Mouse (Mus musculus) hindbrain, embryonic 11.5 days (tissue): Measurements from ENCODE around the gene Cyp39a1. TPM values are rescaled to one million over a fixed set of nuclear protein-coding genes. Genes with fewer than 3 reads are reported as not detected.
A peak's percentile ranks its signal among the peaks of the same experiment; 100 is the strongest.

Experiments used
- ATAC-seq: fragments of 200-750 bp; cut with Nextera tagmentation; 2 replicates; pipeline ENCODE4 v1.8.0; 2017; ENCODE audit warnings: mild to moderate bottlenecking, moderate TSS enrichment, moderate library complexity; ENCODE audit not compliant: low FRiP score
- DNase-seq: peaks from one replicate; pipeline ENCODE4 v3.0.0-alpha.2; 2015; ENCODE audit warnings: low spot score
- H3K27ac ChIP-seq: fragments of 300-500 bp; sonication (generic); 2 replicates; pipeline ENCODE4 v1.5.1; 2014; ENCODE audit warnings: mild to moderate bottlenecking, low read depth, low read length
- H3K27me3 ChIP-seq: fragments of 300-500 bp; sonication (generic); 2 replicates; pipeline ENCODE4 v1.6.1; 2014; ENCODE audit warnings: mild to moderate bottlenecking, low read length, moderate library complexity, mixed read lengths; ENCODE audit not compliant: control insufficient read depth, insufficient read depth
- H3K36me3 ChIP-seq: fragments of 300-500 bp; sonication (generic); 2 replicates; pipeline ENCODE4 v1.6.1; 2014; ENCODE audit warnings: mild to moderate bottlenecking, low read length, moderate library complexity, mixed read lengths; ENCODE audit not compliant: control insufficient read depth, insufficient read depth
- H3K4me1 ChIP-seq: fragments of 300-500 bp; sonication (generic); replicated peaks from 2 replicates; pipeline ENCODE4 v1.6.1; 2014; ENCODE audit warnings: low read length, mixed read lengths; ENCODE audit not compliant: control insufficient read depth, insufficient read depth
- H3K4me2 ChIP-seq: fragments of 300-500 bp; sonication (generic); replicated peaks from 2 replicates; pipeline ENCODE4 v1.6.1; 2014; ENCODE audit warnings: mild to moderate bottlenecking, low read depth, low read length
- H3K4me3 ChIP-seq: fragments of 300-500 bp; sonication (generic); 2 replicates; pipeline ENCODE4 v1.5.1; 2014; ENCODE audit warnings: low read depth, low read length
- H3K9ac ChIP-seq: fragments of 300-500 bp; sonication (generic); 2 replicates; pipeline ENCODE4 v1.6.1; 2014; ENCODE audit warnings: low read depth, low read length
- H3K9me3 ChIP-seq: fragments of 300-500 bp; sonication (generic); 2 replicates; pipeline ENCODE4 v1.6.1; 2016; ENCODE audit warnings: low read length; ENCODE audit not compliant: control insufficient read depth
- WGBS: fragments of 180-500 bp; shearing (Covaris S2); extraction: QIAGEN DNeasy Blood & Tissue Kit; methylation state at CpG from one replicate; pipeline ENCODE4 v1.1.7; 2014; 5-methylcytosine and 5-hydroxymethylcytosine counted together
- polyA plus RNA-seq: library from polyadenylated mRNA; unstranded; fragments of >200 nt; fragmentation: Nextera tagmentation; extraction: Ambion mirVana; gene quantifications from 2 replicates; pipeline ENCODE4 v1.2.1, GENCODE M21; 2014

Cyp39a1 gene
- polyA plus RNA-seq: 28.9 and 30.9 TPM in 2 replicates

GRCm38 (mm10) chr17:43667290-43667843, at the start of gene Cyp39a1:
Gene Cyp39a1 (plus strand): TSS chr17:43667425.
- DNase-seq (no peak), ATAC-seq (no peak; the same call in 1 of the 2 replicates)
- no peaks in the 10 kb centered on the region for H3K27me3 ChIP-seq
- peak within 1 kb of the TSS; percentile 90 for H3K9ac ChIP-seq
- H3K9me3 ChIP-seq: no peaks in the 10 kb centered on the region
- peak within 1 kb of the TSS; percentile 68 for H3K4me2 ChIP-seq
- peak within 1 kb of the TSS; percentile 94 for H3K4me3 ChIP-seq
- WGBS: under 1% methylated on average over 17 of the region's 17 CpGs
- peak within 1 kb of the TSS; percentile 36; the same call in 1 of the 2 replicates for H3K27ac ChIP-seq
- 0 out of 2 replicates have a peak, but pooled peaks cover 2% of the 10 kb centered on the region for H3K4me1 ChIP-seq
- no peaks in the 10 kb centered on the region for H3K36me3 ChIP-seq

GRCm38 (mm10) chr17:43619156-43619555, 48.1 kb upstream of the Cyp39a1 start:
- Histone ChIP-seq H3K9ac (no peak overlapping the region), H3K4me3 (no peak overlapping the region), H3K9me3 (no peaks in the 10 kb centered on the region), H3K27me3 (no peaks in the 10 kb centered on the region), H3K36me3 (no peaks in the 10 kb centered on the region), H3K27ac (no peak overlapping the region), H3K4me2 (no peak overlapping the region), H3K4me1 (no peaks in the 10 kb centered on the region)
- ATAC-seq (no peak), DNase-seq (no peak)
- WGBS: 92% methylated on average over 9 of the region's 9 CpGs

- no peak overlapping the region for H3K4me3 ChIP-seq
- DNase-seq (no peak), ATAC-seq (no peak)
- H3K9me3 ChIP-seq: no peaks in the 10 kb centered on the region
- no peak overlapping the region for H3K27ac ChIP-seq
- 90% methylated on average over 10 of the region's 10 CpGs for WGBS
- H3K4me2 ChIP-seq: no peak overlapping the region
- no peak overlapping the region for H3K9ac ChIP-seq
- no peaks in the 10 kb centered on the region for H3K27me3 ChIP-seq
- H3K4me1 ChIP-seq: no peaks in the 10 kb centered on the region
- no peaks in the 10 kb centered on the region for H3K36me3 ChIP-seq
These were observed 45.1 kb upstream of the Cyp39a1 start for GRCm38 (mm10) chr17:43622076-43622475.

- DNase-seq: no peak
- no peak overlapping the region for H3K4me2 ChIP-seq
- no peaks in the 10 kb centered on the region; the same call in 1 of the 2 replicates for H3K4me1 ChIP-seq
- peaks cover 25% of the 10 kb centered on the region for H3K27me3 ChIP-seq
- H3K36me3 ChIP-seq: no peaks in the 10 kb centered on the region
- no peak overlapping the region for H3K27ac ChIP-seq
- H3K9me3 ChIP-seq: no peaks in the 10 kb centered on the region
- ATAC-seq: no peak
- H3K4me3 ChIP-seq: no peak overlapping the region
- WGBS: 91% methylated on average over 10 of the region's 10 CpGs
- H3K9ac ChIP-seq: no peak overlapping the region
These were observed 39.0 kb upstream of the Cyp39a1 start for GRCm38 (mm10) chr17:43628246-43628645.

- Histone ChIP-seq H3K27ac (no peak overlapping the region), H3K4me3 (no peak overlapping the region; the same call in 1 of the 2 replicates), H3K4me1 (no peaks in the 10 kb centered on the region; the same call in 1 of the 2 replicates), H3K27me3 (peaks cover 25% of the 10 kb centered on the region), H3K36me3 (no peaks in the 10 kb centered on the region), H3K9ac (no peak overlapping the region), H3K4me2 (peak overlapping the region; percentile 62), H3K9me3 (no peaks in the 10 kb centered on the region)
- WGBS: 19% methylated on average over 24 of the region's 24 CpGs
- DNase-seq (peak; percentile 22), ATAC-seq (0 out of 2 replicates have a peak, but pooled peaks have one; percentile 4)
These were observed 38.2 kb upstream of the Cyp39a1 start for GRCm38 (mm10) chr17:43629026-43629495.

- 5% methylated on average over 80 of the region's 83 CpGs for WGBS
- peaks cover 25% of the 10 kb centered on the region for H3K27me3 ChIP-seq
These were observed 37.5 kb upstream of the Cyp39a1 start, which contains the start of gene Tdrd6 for GRCm38 (mm10) chr17:43629496-43630426. Gene Tdrd6 (minus strand): TSS chr17:43630299.

GRCm38 (mm10) chr17:43630427-43630760, 36.8 kb upstream of the Cyp39a1 start:
- Histone ChIP-seq H3K36me3 (no peaks in the 10 kb centered on the region), H3K4me3 (no peak overlapping the region), H3K9me3 (no peaks in the 10 kb centered on the region), H3K27ac (no peak overlapping the region), H3K4me2 (peak overlapping the region; percentile 62; the same call in 1 of the 2 replicates), H3K9ac (no peak overlapping the region), H3K27me3 (peaks cover 25% of the 10 kb centered on the region), H3K4me1 (no peaks in the 10 kb centered on the region; the same call in 1 of the 2 replicates)
- ATAC-seq (0 out of 2 replicates have a peak, but pooled peaks have one; percentile 10), DNase-seq (no peak)
- WGBS: 40% methylated on average over 13 of the region's 13 CpGs

More at GRCm38 (mm10) chr17:43629496-43630426, 37.5 kb upstream of the Cyp39a1 start, which contains the start of gene Tdrd6:
- H3K4me1 ChIP-seq: no peaks in the 10 kb centered on the region; the same call in 1 of the 2 replicates
- H3K9me3 ChIP-seq: no peaks in the 10 kb centered on the region
- peak; percentile 69; the same call in 1 of the 2 replicates for ATAC-seq
- no peaks in the 10 kb centered on the region for H3K36me3 ChIP-seq
- peak within 1 kb of the TSS; percentile 32 for H3K4me3 ChIP-seq
- peak; percentile 52 for DNase-seq
- H3K4me2 ChIP-seq: peak within 1 kb of the TSS; percentile 62
- H3K9ac ChIP-seq: peak within 1 kb of the TSS; percentile 38; the same call in 1 of the 2 replicates
- no peak within 1 kb of the TSS for H3K27ac ChIP-seq

- no peaks in the 10 kb centered on the region for H3K4me1 ChIP-seq
- H3K27me3 ChIP-seq: no peaks in the 10 kb centered on the region
- H3K9me3 ChIP-seq: no peaks in the 10 kb centered on the region
- H3K4me3 ChIP-seq: no peak overlapping the region
- H3K27ac ChIP-seq: no peak overlapping the region
- no peak for DNase-seq
- no peak overlapping the region for H3K4me2 ChIP-seq
- H3K36me3 ChIP-seq: no peaks in the 10 kb centered on the region
- no peak for ATAC-seq
- no peak overlapping the region for H3K9ac ChIP-seq
- WGBS: 98% methylated on average over 4 of the region's 4 CpGs
These were observed 30.1 kb upstream of the Cyp39a1 start for GRCm38 (mm10) chr17:43637146-43637545.
